Mouse (Mus musculus): Measurements from ENCODE around the gene Fam89a. TPM values are rescaled to one million over a fixed set of nuclear protein-coding genes. Genes with fewer than 3 reads are reported as not detected.

Fam89a gene
- total and polyA plus RNA-seq, 2 experiments from 2014 or later, result 0.89 TPM; not detected in 1

DNA sequence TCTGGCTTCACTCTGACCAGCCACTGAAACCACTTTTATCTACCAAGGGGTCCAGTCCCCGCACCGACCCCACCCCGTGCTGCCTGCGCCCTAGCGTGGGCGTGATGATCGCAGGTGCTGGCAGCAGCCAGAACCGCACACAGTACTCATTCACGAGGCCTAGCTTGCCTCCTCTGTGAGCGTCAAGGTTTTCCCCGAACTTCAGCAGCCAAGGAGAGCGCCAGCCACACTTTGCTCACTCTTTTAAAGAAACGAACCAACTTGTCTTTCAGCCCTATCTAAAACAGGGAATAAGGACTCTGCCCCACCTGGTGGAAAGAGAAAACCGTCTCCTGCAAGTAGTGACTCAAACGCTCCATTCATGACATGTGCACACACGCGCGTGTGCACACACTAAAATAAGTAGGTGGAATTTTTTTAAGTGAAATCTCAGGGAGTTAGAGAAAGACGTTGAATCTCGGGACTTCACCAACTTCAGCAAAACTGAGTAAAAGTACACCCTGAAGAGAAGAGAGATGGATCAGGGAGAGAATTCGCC is 762 bp upstream of the Fam89a start:
- H3K9ac ChIP-seq (replicated peaks; ENCODE audit: low read depth, low read length), result no peak overlapping the region
- H3K9me3 ChIP-seq (replicated peaks; ENCODE audit: control insufficient read depth, low read length), result no peaks in the 10 kb centered on the region
- no peak overlapping the region for H3K4me2 ChIP-seq (ENCODE audit: low read depth, low read length)
- peaks cover 35% of the 10 kb centered on the region for H3K27me3 ChIP-seq (ENCODE audit: control insufficient read depth, insufficient read depth, low read length)
- WGBS, result 53% methylated on average over 21 of the region's 21 CpGs
- no peaks in the 10 kb centered on the region for H3K36me3 ChIP-seq (replicated peaks; ENCODE audit: control insufficient read depth, insufficient read depth, low read length)
- ATAC-seq (ENCODE audit: insufficient read depth, low read depth) (no peak), DNase-seq (ENCODE audit: low spot score) (no peak)
- H3K4me1 ChIP-seq (ENCODE audit: control insufficient read depth, insufficient read depth), result no peaks in the 10 kb centered on the region
- no peak overlapping the region for H3K27ac ChIP-seq (ENCODE audit: low read depth)
- H3K4me3 ChIP-seq (ENCODE audit: low read depth, low read length), result no peak overlapping the region
- TF ChIP-seq EP300 (IDR thresholded peaks at IDR 0.05; ENCODE audit: low read depth), result no peak
- no peak for TF ChIP-seq CTCF (IDR thresholded peaks at IDR 0.05; ENCODE audit: low read depth)

- H3K36me3 ChIP-seq (replicated peaks; ENCODE audit: control insufficient read depth, insufficient read depth, low read length), result no peaks in the 10 kb centered on the region
- peak overlapping the region; percentile 96 for H3K4me2 ChIP-seq (ENCODE audit: low read depth, low read length)
- ATAC-seq (ENCODE audit: insufficient read depth, low read depth), result peak; percentile 25; the same call in 1 of the 2 replicates
- TF ChIP-seq CTCF (IDR thresholded peaks at IDR 0.05; ENCODE audit: low read depth) (no peak), EP300 (IDR thresholded peaks at IDR 0.05; ENCODE audit: low read depth) (no peak)
- H3K4me1 ChIP-seq (ENCODE audit: control insufficient read depth, insufficient read depth), result no peaks in the 10 kb centered on the region
- peak overlapping the region; percentile 71 for H3K4me3 ChIP-seq (ENCODE audit: low read depth, low read length)
- under 1% methylated on average over 31 of the region's 31 CpGs for WGBS
- peaks cover 35% of the 10 kb centered on the region for H3K27me3 ChIP-seq (ENCODE audit: control insufficient read depth, insufficient read depth, low read length)
- H3K9me3 ChIP-seq (replicated peaks; ENCODE audit: control insufficient read depth, low read length), result no peaks in the 10 kb centered on the region
- H3K27ac ChIP-seq (ENCODE audit: low read depth), result no peak overlapping the region
- peak overlapping the region; percentile 33; the same call in 1 of the 2 replicates for H3K9ac ChIP-seq (replicated peaks; ENCODE audit: low read depth, low read length)
- no peak for DNase-seq (ENCODE audit: low spot score)
Observed at GRCm38 (mm10) chr8:124751191-124751590, 441 bp downstream of the Fam89a start.

DNA sequence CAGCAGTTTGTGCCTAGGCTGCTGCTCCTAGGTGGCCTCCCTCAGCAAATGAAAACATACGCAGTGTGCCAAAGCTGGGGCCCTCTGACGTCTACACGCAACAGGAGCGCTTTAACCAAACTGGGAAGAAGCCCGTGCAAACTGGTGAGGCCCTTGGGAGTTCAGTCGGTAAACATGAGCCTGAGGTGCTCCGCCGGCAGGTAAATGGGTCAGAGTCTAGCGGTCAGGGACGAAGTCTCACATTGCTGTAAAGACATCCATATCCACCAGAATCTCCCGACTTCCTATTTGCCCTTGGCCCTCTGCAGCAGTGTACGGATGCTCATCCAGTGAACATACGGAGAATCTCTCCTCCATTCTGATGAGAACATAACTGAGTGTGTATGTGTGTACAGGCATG is 5.0 kb downstream of the Fam89a start:
- Histone ChIP-seq H3K27ac (ENCODE audit: low read depth) (no peak overlapping the region), H3K9ac (replicated peaks; ENCODE audit: low read depth, low read length) (no peak overlapping the region), H3K27me3 (ENCODE audit: control insufficient read depth, insufficient read depth, low read length) (peaks cover 19% of the 10 kb centered on the region), H3K4me3 (ENCODE audit: low read depth, low read length) (no peak overlapping the region), H3K4me2 (ENCODE audit: low read depth, low read length) (no peak overlapping the region), H3K4me1 (ENCODE audit: control insufficient read depth, insufficient read depth) (no peaks in the 10 kb centered on the region), H3K9me3 (replicated peaks; ENCODE audit: control insufficient read depth, low read length) (no peaks in the 10 kb centered on the region), H3K36me3 (replicated peaks; ENCODE audit: control insufficient read depth, insufficient read depth, low read length) (no peaks in the 10 kb centered on the region)
- DNase-seq (ENCODE audit: low spot score) (no peak), ATAC-seq (ENCODE audit: insufficient read depth, low read depth) (no peak)
- TF ChIP-seq EP300 (IDR thresholded peaks at IDR 0.05; ENCODE audit: low read depth) (no peak), CTCF (IDR thresholded peaks at IDR 0.05; ENCODE audit: low read depth) (no peak)
- WGBS, result 74% methylated on average over 13 of the region's 13 CpGs

DNA sequence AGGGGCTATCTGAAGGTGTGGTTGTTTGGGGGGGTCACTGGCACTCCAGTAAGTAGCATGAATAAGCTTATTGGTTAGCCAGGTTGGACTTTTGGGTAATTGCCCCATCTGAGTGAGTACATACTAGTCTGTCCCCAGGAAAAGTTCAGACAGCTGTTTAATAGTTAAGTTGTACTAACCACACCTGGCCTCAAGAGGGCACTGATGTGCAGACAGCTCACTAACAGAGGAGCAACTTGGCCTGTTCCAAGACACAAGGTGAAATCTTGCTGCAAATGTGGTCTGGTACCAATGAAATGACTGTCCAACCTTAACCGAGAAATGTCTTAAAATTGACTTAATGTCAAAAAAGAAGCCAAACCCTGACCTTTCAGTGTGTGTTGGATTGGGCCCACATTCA is 12.4 kb downstream of the Fam89a start:
- Histone ChIP-seq H3K4me1 (ENCODE audit: control insufficient read depth, insufficient read depth) (no peaks in the 10 kb centered on the region), H3K4me3 (ENCODE audit: low read depth, low read length) (no peak overlapping the region), H3K27ac (ENCODE audit: low read depth) (no peak overlapping the region), H3K36me3 (replicated peaks; ENCODE audit: control insufficient read depth, insufficient read depth, low read length) (peaks cover 7% of the 10 kb centered on the region; the same call in 1 of the 2 replicates), H3K27me3 (ENCODE audit: control insufficient read depth, insufficient read depth, low read length) (no peaks in the 10 kb centered on the region), H3K9me3 (replicated peaks; ENCODE audit: control insufficient read depth, low read length) (no peaks in the 10 kb centered on the region), H3K9ac (replicated peaks; ENCODE audit: low read depth, low read length) (no peak overlapping the region), H3K4me2 (ENCODE audit: low read depth, low read length) (no peak overlapping the region)
- TF ChIP-seq CTCF (IDR thresholded peaks at IDR 0.05; ENCODE audit: low read depth) (peak; percentile 53), EP300 (IDR thresholded peaks at IDR 0.05; ENCODE audit: low read depth) (no peak)
- ATAC-seq (ENCODE audit: insufficient read depth, low read depth) (no peak), DNase-seq (ENCODE audit: low spot score) (no peak)
- 68% methylated on average over 1 of the region's 1 CpGs for WGBS

- Histone ChIP-seq H3K4me1 (ENCODE audit: control insufficient read depth, insufficient read depth) (no peaks in the 10 kb centered on the region), H3K4me2 (ENCODE audit: low read depth, low read length) (no peak overlapping the region), H3K27ac (ENCODE audit: low read depth) (no peak overlapping the region), H3K36me3 (replicated peaks; ENCODE audit: control insufficient read depth, insufficient read depth, low read length) (peaks cover 45% of the 10 kb centered on the region), H3K9ac (replicated peaks; ENCODE audit: low read depth, low read length) (no peak overlapping the region), H3K4me3 (ENCODE audit: low read depth, low read length) (no peak overlapping the region), H3K27me3 (ENCODE audit: control insufficient read depth, insufficient read depth, low read length) (no peaks in the 10 kb centered on the region), H3K9me3 (replicated peaks; ENCODE audit: control insufficient read depth, low read length) (no peaks in the 10 kb centered on the region)
- TF ChIP-seq EP300 (IDR thresholded peaks at IDR 0.05; ENCODE audit: low read depth), result no peak
- TF ChIP-seq CTCF (IDR thresholded peaks at IDR 0.05; ENCODE audit: low read depth), result no peak
- WGBS, result 66% methylated on average over 3 of the region's 3 CpGs
- ATAC-seq (ENCODE audit: insufficient read depth, low read depth) (no peak), DNase-seq (ENCODE audit: low spot score) (no peak)
Observed at GRCm38 (mm10) chr8:124735371-124735911, 16.2 kb downstream of the Fam89a start.

DNA sequence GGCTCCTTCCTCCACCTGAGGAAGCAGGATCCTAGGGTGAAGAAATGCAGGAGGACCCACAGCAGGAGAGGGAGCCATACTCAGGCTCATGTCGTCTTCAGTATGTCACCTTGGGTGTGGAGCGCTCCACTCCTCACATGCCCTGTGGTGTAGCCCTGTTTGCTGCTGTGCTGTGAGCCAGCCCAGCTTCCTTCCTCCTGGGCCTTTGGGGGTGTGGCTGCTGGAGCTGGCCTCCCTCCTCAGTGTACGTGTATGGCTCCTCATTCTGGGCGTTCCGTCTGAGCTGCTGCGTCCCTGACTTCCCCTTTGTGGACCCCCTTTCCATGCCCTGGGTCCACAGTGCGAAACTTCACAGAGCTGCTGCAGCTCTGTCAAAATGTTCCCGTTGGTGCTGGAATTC is 18.8 kb downstream of the Fam89a start:
- TF ChIP-seq EP300 (IDR thresholded peaks at IDR 0.05; ENCODE audit: low read depth) (no peak), CTCF (IDR thresholded peaks at IDR 0.05; ENCODE audit: low read depth) (no peak)
- Histone ChIP-seq H3K9ac (replicated peaks; ENCODE audit: low read depth, low read length) (no peak overlapping the region), H3K36me3 (replicated peaks; ENCODE audit: control insufficient read depth, insufficient read depth, low read length) (peaks cover 70% of the 10 kb centered on the region), H3K4me3 (ENCODE audit: low read depth, low read length) (no peak overlapping the region), H3K27me3 (ENCODE audit: control insufficient read depth, insufficient read depth, low read length) (no peaks in the 10 kb centered on the region), H3K9me3 (replicated peaks; ENCODE audit: control insufficient read depth, low read length) (no peaks in the 10 kb centered on the region), H3K4me2 (ENCODE audit: low read depth, low read length) (no peak overlapping the region), H3K27ac (ENCODE audit: low read depth) (no peak overlapping the region), H3K4me1 (ENCODE audit: control insufficient read depth, insufficient read depth) (no peaks in the 10 kb centered on the region)
- ATAC-seq (ENCODE audit: insufficient read depth, low read depth), result no peak
- 82% methylated on average over 8 of the region's 8 CpGs for WGBS
- DNase-seq (ENCODE audit: low spot score), result no peak
